Mouse (Mus musculus) liver, embryonic 15.5 days (tissue): Measurements from ENCODE around the gene Sgsm1. TPM values are rescaled to one million over a fixed set of nuclear protein-coding genes. Genes with fewer than 3 reads are reported as not detected.

ENCODE experiments used
- ATAC-seq: fragments of 200-750 bp; cut with Nextera tagmentation; 2 replicates; pipeline ENCODE4 v1.8.0; 2017; ENCODE audit warnings: moderate number of reproducible peaks, mild to moderate bottlenecking, moderate library complexity; ENCODE audit not compliant: insufficient read depth
- H3K27ac ChIP-seq: fragments of 300-500 bp; sonication (generic); replicated peaks from 2 replicates; pipeline ENCODE4 v1.5.1; 2015; ENCODE audit warnings: mild to moderate bottlenecking, inconsistent platforms
- H3K27me3 ChIP-seq: fragments of 300-500 bp; sonication (generic); 2 replicates; pipeline ENCODE4 v1.6.1; 2015; ENCODE audit warnings: mild to moderate bottlenecking, inconsistent platforms
- H3K36me3 ChIP-seq: fragments of 300-500 bp; sonication (generic); replicated peaks from 2 replicates; pipeline ENCODE4 v1.6.1; 2015; ENCODE audit warnings: moderate library complexity, mild to moderate bottlenecking, inconsistent platforms
- H3K4me1 ChIP-seq: fragments of 300-500 bp; sonication (generic); replicated peaks from 2 replicates; pipeline ENCODE4 v1.6.1; 2015; ENCODE audit warnings: inconsistent platforms
- H3K4me2 ChIP-seq: fragments of 300-500 bp; sonication (generic); 2 replicates; pipeline ENCODE4 v1.6.1; 2015; ENCODE audit warnings: moderate library complexity, mild to moderate bottlenecking, inconsistent platforms
- H3K4me3 ChIP-seq: fragments of 300-500 bp; sonication (generic); replicated peaks from 2 replicates; pipeline ENCODE4 v1.5.1; 2015; ENCODE audit warnings: mild to moderate bottlenecking, inconsistent platforms
- H3K9ac ChIP-seq: fragments of 300-500 bp; sonication (generic); 2 replicates; pipeline ENCODE4 v1.6.1; 2015; ENCODE audit warnings: moderate library complexity, mild to moderate bottlenecking, inconsistent platforms
- H3K9me3 ChIP-seq: fragments of 300-500 bp; sonication (generic); replicated peaks from 2 replicates; pipeline ENCODE4 v1.6.1; 2016; ENCODE audit warnings: inconsistent platforms
- WGBS: fragments of 180-500 bp; shearing (Covaris S2); methylation state at CpG from one replicate; pipeline ENCODE4 v1.1.7; 2015; ENCODE audit warnings: mixed read lengths; ENCODE audit not compliant: insufficient replicate concordance; 5-methylcytosine and 5-hydroxymethylcytosine counted together
- microRNA-seq: library from miRNA; unstranded; fragments of <30 nt; microRNA quantifications from one replicate; pipeline ENCODE4, GENCODE M21; 2016
- polyA plus RNA-seq: library from polyadenylated mRNA; unstranded; fragments of >200 nt; fragmentation: Nextera tagmentation; extraction: Ambion mirVana; gene quantifications from 2 replicates; pipeline ENCODE4 v1.2.1, GENCODE M21; 2015

The Sgsm1 gene
- polyA plus RNA-seq, 1 experiment from 2014 or later = 1.7 TPM

DNA sequence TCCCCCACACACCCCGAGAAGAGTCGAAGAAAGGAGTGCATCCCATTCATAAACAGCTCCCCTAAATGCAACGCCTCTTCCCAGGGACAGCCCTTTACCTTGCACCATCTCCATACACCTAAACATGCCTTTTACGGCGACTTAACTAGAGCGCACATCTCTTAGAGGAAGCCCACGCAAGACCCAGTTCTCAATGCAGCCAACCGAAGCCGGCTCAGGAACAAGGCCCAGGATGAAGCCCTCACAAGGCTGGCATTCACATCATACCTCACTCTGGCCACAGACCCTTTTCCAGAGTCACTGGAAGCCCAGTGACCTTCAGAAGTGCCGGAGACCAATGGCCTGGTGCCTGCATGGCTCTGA is 110.8 kb downstream of the Sgsm1 start:
- Histone ChIP-seq H3K4me2 (no peak overlapping the region), H3K27me3 (no peaks in the 10 kb centered on the region), H3K27ac (no peak overlapping the region), H3K9me3 (no peaks in the 10 kb centered on the region), H3K4me3 (no peak overlapping the region), H3K9ac (no peak overlapping the region), H3K36me3 (no peaks in the 10 kb centered on the region), H3K4me1 (peaks cover 6% of the 10 kb centered on the region)
- ATAC-seq = no peak
- 69% methylated on average over 10 of the region's 10 CpGs for WGBS

DNA sequence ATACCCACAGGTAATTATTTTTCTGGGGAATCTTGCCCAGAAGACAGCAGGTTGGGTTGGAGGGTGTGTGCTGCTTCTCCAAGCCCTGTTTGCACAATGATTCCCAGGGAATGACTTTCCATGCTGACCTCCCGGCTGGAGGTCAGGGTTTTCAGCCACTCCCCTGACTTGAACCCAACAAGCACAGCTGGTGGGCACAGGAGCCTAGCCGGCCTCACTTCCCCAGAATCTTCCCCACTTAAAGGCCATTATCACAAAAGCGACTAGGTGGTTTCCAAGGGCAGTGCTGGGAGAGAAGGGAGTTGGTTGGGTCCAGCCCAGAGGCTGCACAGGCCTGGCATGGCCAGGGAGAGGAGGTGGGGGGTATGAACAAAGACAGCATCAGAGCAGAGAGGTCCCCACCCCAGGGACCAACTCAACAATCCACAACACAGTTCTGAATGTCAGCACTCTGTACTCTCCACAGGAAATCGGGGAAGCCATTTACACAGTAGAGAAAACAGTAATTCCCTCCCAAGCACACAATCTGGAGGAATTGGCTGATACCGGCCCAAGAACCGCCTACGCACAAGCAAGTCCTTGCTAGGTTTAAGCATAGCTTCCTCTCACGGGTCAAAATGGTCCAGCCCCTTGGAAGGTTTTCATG is 111.3 kb downstream of the Sgsm1 start:
- Histone ChIP-seq H3K4me1 (peaks cover 6% of the 10 kb centered on the region), H3K27me3 (no peaks in the 10 kb centered on the region), H3K4me3 (no peak overlapping the region), H3K27ac (no peak overlapping the region), H3K9ac (no peak overlapping the region), H3K36me3 (no peaks in the 10 kb centered on the region), H3K4me2 (no peak overlapping the region), H3K9me3 (no peaks in the 10 kb centered on the region)
- 46% methylated on average over 8 of the region's 8 CpGs for WGBS
- no peak for ATAC-seq

DNA sequence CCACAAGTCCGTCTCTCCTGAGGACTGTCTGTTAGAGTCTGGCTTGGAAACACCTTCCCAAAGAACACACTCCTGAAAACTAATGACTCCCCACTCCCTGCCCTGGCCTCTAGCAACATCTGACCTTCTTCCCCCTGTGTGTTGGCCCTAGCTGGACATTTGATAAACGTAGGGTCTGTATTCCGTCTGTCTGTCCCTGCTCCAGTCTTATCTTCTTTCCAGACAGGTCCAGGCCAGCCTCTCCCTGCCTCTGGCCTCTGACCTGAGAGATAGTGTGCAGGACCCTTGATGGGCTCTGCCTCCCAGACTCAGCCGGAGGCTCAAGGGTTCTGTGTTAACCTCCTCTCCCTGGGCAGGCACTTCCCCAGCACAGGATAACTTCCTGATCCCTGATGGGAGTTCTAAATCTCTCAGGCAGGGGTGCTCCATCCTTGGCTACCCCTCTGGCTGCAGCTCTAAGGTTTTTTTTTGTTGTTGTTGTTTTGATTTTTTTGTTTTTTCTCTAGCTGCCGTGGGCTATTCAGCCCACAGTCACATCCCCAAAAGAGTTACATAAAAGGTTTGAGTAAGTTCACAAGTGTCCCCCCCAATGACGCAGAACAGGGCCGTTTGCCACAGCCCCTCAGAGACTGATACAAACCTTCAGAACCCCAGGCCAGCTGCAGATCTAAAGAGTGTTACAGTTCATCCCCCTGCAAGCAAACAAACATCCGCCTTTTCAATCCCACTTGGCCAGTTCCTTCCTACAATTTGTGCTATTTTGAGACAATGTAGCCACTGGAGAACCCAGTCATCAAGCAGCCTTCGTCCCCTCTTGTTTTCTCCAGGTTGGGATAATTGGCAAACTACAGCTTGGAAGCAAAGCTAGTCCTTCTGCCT is 113.4 kb downstream of the Sgsm1 start:
- Histone ChIP-seq H3K4me3 (no peak overlapping the region), H3K4me2 (no peak overlapping the region), H3K36me3 (no peaks in the 10 kb centered on the region), H3K4me1 (peaks cover 6% of the 10 kb centered on the region), H3K27me3 (no peaks in the 10 kb centered on the region), H3K9ac (no peak overlapping the region), H3K27ac (no peak overlapping the region), H3K9me3 (no peaks in the 10 kb centered on the region)
- ATAC-seq = no peak
- WGBS = 30% methylated on average over 9 of the region's 9 CpGs

DNA sequence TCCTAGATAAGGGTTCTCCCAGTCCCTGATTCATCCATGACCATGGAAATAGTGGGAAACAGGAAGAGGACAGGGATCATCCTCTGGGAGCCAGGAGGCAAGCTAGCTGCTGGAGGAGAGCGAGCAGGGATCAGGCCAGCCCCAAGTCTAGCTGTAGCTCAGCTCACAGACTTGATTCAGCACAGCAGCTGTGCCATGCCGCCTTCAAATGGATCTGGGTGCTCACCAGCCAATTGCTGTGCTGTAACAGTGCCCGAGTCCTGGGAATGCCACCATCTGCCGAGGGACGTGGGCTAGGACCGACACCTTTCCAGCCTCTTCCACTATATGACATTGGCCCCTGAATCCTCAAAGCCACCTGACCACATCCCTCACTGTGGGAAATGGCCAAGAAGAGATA is 114.7 kb downstream of the Sgsm1 start:
- ATAC-seq = no peak
- H3K36me3 ChIP-seq = no peaks in the 10 kb centered on the region
- no peak overlapping the region for H3K9ac ChIP-seq
- H3K27me3 ChIP-seq = no peaks in the 10 kb centered on the region
- H3K27ac ChIP-seq = no peak overlapping the region
- no peaks in the 10 kb centered on the region for H3K9me3 ChIP-seq
- H3K4me2 ChIP-seq = no peak overlapping the region
- WGBS = 66% methylated on average over 6 of the region's 6 CpGs
- no peak overlapping the region for H3K4me3 ChIP-seq
- H3K4me1 ChIP-seq = peaks cover 6% of the 10 kb centered on the region

DNA sequence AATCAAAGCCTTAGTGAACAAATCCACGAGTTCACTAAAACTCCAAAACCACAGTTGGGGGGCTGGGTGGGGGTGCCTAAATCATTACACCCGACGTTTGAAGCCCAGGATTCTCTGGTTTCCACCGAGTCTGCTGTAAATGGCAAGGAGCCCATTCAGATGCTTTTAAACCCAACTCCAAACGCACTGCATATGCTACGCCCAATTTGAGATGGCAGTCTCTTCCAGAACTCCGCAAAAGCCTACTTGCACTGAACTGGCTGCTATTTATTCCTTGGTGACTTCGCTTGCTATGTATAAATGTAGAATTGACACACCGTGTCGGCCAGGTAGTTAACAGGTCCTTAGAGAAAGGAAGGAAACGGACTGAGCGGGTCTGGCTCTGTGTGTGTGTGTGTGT is 115.1 kb downstream of the Sgsm1 start:
- Histone ChIP-seq H3K36me3 (no peaks in the 10 kb centered on the region), H3K9ac (no peak overlapping the region), H3K4me1 (peaks cover 6% of the 10 kb centered on the region), H3K27ac (no peak overlapping the region), H3K4me2 (no peak overlapping the region), H3K9me3 (no peaks in the 10 kb centered on the region), H3K4me3 (no peak overlapping the region), H3K27me3 (no peaks in the 10 kb centered on the region)
- WGBS = 65% methylated on average over 12 of the region's 12 CpGs
- no peak for ATAC-seq

DNA sequence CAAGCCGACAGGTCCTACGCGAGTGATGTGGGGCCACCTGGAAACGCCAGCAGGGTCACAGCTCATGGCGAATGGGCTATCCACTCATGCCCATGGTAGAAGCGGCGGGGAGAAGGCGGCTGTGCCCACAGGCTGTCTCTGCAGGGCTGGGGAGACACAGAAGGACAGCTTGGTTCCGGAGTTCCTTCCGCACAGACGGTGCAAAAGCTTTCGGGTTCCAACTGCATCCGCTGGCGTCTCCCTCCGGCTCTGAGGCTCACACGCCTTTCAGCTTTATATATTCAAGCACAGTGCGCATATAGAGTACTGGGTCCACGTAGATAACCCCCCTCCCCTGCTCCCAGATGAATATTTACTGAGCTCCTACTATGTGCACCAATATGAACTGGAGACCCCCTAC is 116.8 kb downstream of the Sgsm1 start:
- Histone ChIP-seq H3K4me3 (no peak overlapping the region), H3K9ac (no peak overlapping the region), H3K4me2 (no peak overlapping the region), H3K27ac (no peak overlapping the region), H3K27me3 (no peaks in the 10 kb centered on the region), H3K9me3 (no peaks in the 10 kb centered on the region), H3K36me3 (no peaks in the 10 kb centered on the region), H3K4me1 (0 out of 2 replicates have a peak, but pooled peaks cover under 1% of the 10 kb centered on the region)
- no peak for ATAC-seq
- 77% methylated on average over 18 of the region's 18 CpGs for WGBS

Small RNAs within 50 kb of the gene (microRNA-seq; reads per million reads assigned to microRNA genes)
- not detected for gene Mir7229
- not detected for gene Mir7230

Other genes with a start within 250 kb of the Sgsm1 start
- gene Crybb2, start 240.7 kb downstream of the Sgsm1 start, polyA plus RNA-seq = not detected in 2 replicates
- 0.18 TPM in 1 of 2 replicates, not detected in the other for gene Crybb3, start 229.2 kb downstream of the Sgsm1 start, polyA plus RNA-seq
- 2.0 and 2.8 TPM in 2 replicates for gene 2900026A02Rik, start 89.5 kb downstream of the Sgsm1 start, polyA plus RNA-seq
- not detected in 2 replicates for gene Tmem211, start 83.9 kb downstream of the Sgsm1 start, polyA plus RNA-seq
- gene Aym1, start 46.5 kb upstream of the Sgsm1 start, polyA plus RNA-seq = not detected in 2 replicates
- gene Wscd2, start 179.5 kb upstream of the Sgsm1 start, polyA plus RNA-seq = 0.03 and 0.15 TPM in 2 replicates